In the genomic region with DNA sequence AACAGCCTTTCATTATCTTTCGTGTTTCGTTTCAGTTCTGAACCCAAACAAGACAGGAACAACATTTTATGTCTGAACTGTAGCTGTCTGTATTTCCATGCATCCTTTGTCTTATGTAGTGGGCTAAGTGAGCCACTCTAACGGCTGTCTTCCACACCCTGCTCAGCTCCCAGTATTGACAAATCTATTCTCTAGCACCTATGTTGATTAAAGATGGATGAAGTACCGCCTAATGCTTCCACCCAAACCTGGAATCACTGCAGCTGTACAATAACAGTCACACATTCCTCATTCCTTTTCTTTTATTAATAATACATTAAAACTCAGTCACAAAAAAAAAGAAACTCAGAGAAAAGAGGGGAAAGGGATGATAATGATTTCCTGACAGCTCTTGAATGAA, we compare ENCODE assay signal across 20 mouse cellular contexts.
DNase-seq lines count a peak whose midpoint lies in the region; ATAC-seq and TF ChIP-seq lines count a peak whose summit lies in the region.
"Had no signal": no experiment of that assay in that cellular context is flagged by ENCODE, and none has a peak within 500 bp of the region (broad histone marks: within the 10 kb centered on the region; RNA-seq: fewer than 3 reads in every experiment).

No protein-coding gene starts in this region.

- H3K9ac ChIP-seq in midbrain, embryonic 14.5 days (replicated peaks; ENCODE audit: low read length): no peak overlapping the region
- no peak overlapping the region for H3K9ac ChIP-seq in midbrain, postnatal 0 days (replicated peaks; ENCODE audit: low read length, poor library complexity, severe bottlenecking)
- H3K9ac ChIP-seq in midbrain, embryonic 16.5 days (ENCODE audit: low read depth, low read length): no peak overlapping the region
- H3K9ac ChIP-seq: embryonic facial prominence, embryonic 12.5 days; forebrain, embryonic 12.5 days had no signal

- no peaks in the 10 kb centered on the region for H3K27me3 ChIP-seq in midbrain, embryonic 14.5 days (ENCODE audit: control insufficient read depth, insufficient read depth, low read length)
- H3K27me3 ChIP-seq in midbrain, postnatal 0 days (ENCODE audit: insufficient read depth, low read length): no peaks in the 10 kb centered on the region
- H3K27me3 ChIP-seq in midbrain, embryonic 16.5 days (ENCODE audit: control insufficient read depth, insufficient read depth, low read depth, low read length): no peaks in the 10 kb centered on the region
- H3K27me3 ChIP-seq: embryonic facial prominence, embryonic 12.5 days; forebrain, embryonic 12.5 days had no signal

- peak; percentile 28 for DNase-seq in midbrain, embryonic 14.5 days
- no peak for DNase-seq in midbrain, postnatal 0 days (ENCODE audit: low spot score)
- DNase-seq in retina, embryonic 14.5 days (ENCODE audit: low spot score): peak; percentile 5
- no peak for DNase-seq in retina, postnatal 1 day
- DNase-seq in left cerebral cortex, postnatal 36 days (ENCODE audit: low spot score in 2 of 2): no peak
- DNase-seq: adrenal gland, adult 2 months; adrenal gland, postnatal 10 days; adrenal gland, postnatal 25 days; cerebellum, adult 11-12 months; cerebellum, adult 2 months; cerebellum, adult 9-10 months; cerebellum, postnatal 10 days; cerebellum, postnatal 25 days had no signal

- no peak overlapping the region for H3K4me2 ChIP-seq in midbrain, embryonic 14.5 days (ENCODE audit: low read length)
- no peak overlapping the region for H3K4me2 ChIP-seq in midbrain, postnatal 0 days (ENCODE audit: low read depth, low read length, poor library complexity, severe bottlenecking)
- H3K4me2 ChIP-seq in midbrain, embryonic 16.5 days (ENCODE audit: low read length): no peak overlapping the region
- H3K4me2 ChIP-seq: embryonic facial prominence, embryonic 12.5 days; forebrain, embryonic 12.5 days had no signal

- WGBS in midbrain, embryonic 14.5 days: 64% methylated on average over 4 of the region's 4 CpGs
- 70% methylated on average over 4 of the region's 4 CpGs for WGBS in midbrain, postnatal 0 days
- 80% methylated on average over 4 of the region's 4 CpGs for WGBS in midbrain, embryonic 16.5 days

- no peaks in the 10 kb centered on the region for H3K9me3 ChIP-seq in midbrain, embryonic 14.5 days (ENCODE audit: control insufficient read depth, low read length)
- H3K9me3 ChIP-seq in midbrain, postnatal 0 days (ENCODE audit: low read length): no peaks in the 10 kb centered on the region
- no peaks in the 10 kb centered on the region for H3K9me3 ChIP-seq in midbrain, embryonic 16.5 days (replicated peaks; ENCODE audit: control insufficient read depth, low read length, poor library complexity, severe bottlenecking)
- H3K9me3 ChIP-seq: embryonic facial prominence, embryonic 10.5 days; embryonic facial prominence, embryonic 12.5 days; forebrain, embryonic 10.5 days; forebrain, embryonic 12.5 days had no signal

- no peak for TF ChIP-seq CTCF in midbrain, postnatal 0 days (IDR thresholded peaks at IDR 0.05)

- intact Hi-C loops in left cerebral cortex, postnatal 36 days (cut with DNase I): no loop called here

- peak; percentile 40; the same call in 1 of the 2 replicates for ATAC-seq in midbrain, embryonic 14.5 days (ENCODE audit: low FRiP score, low TSS enrichment)
- no peak for ATAC-seq in midbrain, postnatal 0 days (ENCODE audit: low FRiP score)
- ATAC-seq in midbrain, embryonic 16.5 days: peak; percentile 39; the same call in 1 of the 2 replicates
- ATAC-seq: forebrain, embryonic 14.5 days; forebrain, embryonic 16.5 days had no signal

- H3K27ac ChIP-seq in midbrain, embryonic 14.5 days (replicated peaks; ENCODE audit: low read depth, low read length): no peak overlapping the region
- H3K27ac ChIP-seq in midbrain, postnatal 0 days (ENCODE audit: low read depth, low read length): no peak overlapping the region
- H3K27ac ChIP-seq in midbrain, embryonic 16.5 days (ENCODE audit: low read length): no peak overlapping the region
- H3K27ac ChIP-seq: embryonic facial prominence, embryonic 10.5 days; embryonic facial prominence, embryonic 12.5 days; forebrain, embryonic 10.5 days; forebrain, embryonic 12.5 days had no signal

- H3K36me3 ChIP-seq in midbrain, embryonic 14.5 days (ENCODE audit: control insufficient read depth, insufficient read depth, low read length): no peaks in the 10 kb centered on the region
- H3K36me3 ChIP-seq in midbrain, postnatal 0 days (ENCODE audit: insufficient read depth, low read length): no peaks in the 10 kb centered on the region
- H3K36me3 ChIP-seq in midbrain, embryonic 16.5 days (ENCODE audit: control insufficient read depth, insufficient read depth, low read length): no peaks in the 10 kb centered on the region
- H3K36me3 ChIP-seq: embryonic facial prominence, embryonic 10.5 days; embryonic facial prominence, embryonic 12.5 days; forebrain, embryonic 10.5 days; forebrain, embryonic 12.5 days had no signal

- no peaks in the 10 kb centered on the region for H3K4me1 ChIP-seq in midbrain, embryonic 14.5 days (ENCODE audit: control insufficient read depth, insufficient read depth, low read length)
- H3K4me1 ChIP-seq in midbrain, postnatal 0 days (ENCODE audit: insufficient read depth, low read length): no peaks in the 10 kb centered on the region
- H3K4me1 ChIP-seq in midbrain, embryonic 16.5 days (ENCODE audit: control insufficient read depth, insufficient read depth, low read length): no peaks in the 10 kb centered on the region
- H3K4me1 ChIP-seq: embryonic facial prominence, embryonic 10.5 days; embryonic facial prominence, embryonic 12.5 days; forebrain, embryonic 10.5 days; forebrain, embryonic 12.5 days had no signal

- H3K4me3 ChIP-seq in midbrain, embryonic 14.5 days (replicated peaks; ENCODE audit: low read depth, low read length): no peak overlapping the region
- H3K4me3 ChIP-seq in midbrain, postnatal 0 days (ENCODE audit: low read depth, low read length): no peak overlapping the region
- H3K4me3 ChIP-seq in midbrain, embryonic 16.5 days (ENCODE audit: low read depth, low read length): no peak overlapping the region
- H3K4me3 ChIP-seq: embryonic facial prominence, embryonic 10.5 days; embryonic facial prominence, embryonic 12.5 days; forebrain, embryonic 10.5 days; forebrain, embryonic 12.5 days had no signal

Comparison
In these comparisons a context has a peak if more than half of its experiments do, and no peak if none do; other contexts are left out.
1. DNase-seq: peak in midbrain, embryonic 14.5 days (single experiment) and retina, embryonic 14.5 days (single experiment); none in midbrain, postnatal 0 days (single experiment), retina, postnatal 1 day (single experiment) and left cerebral cortex, postnatal 36 days (0 of 2).